Mouse (Mus musculus) embryonic facial prominence, embryonic 14.5 days (tissue): ENCODE results near the gene Rph3al. TPM values are rescaled to one million over a fixed set of nuclear protein-coding genes. Genes with fewer than 3 reads are reported as not detected.

Experiments
- ATAC-seq: fragments of 200-750 bp; cut with Nextera tagmentation; 2 replicates; pipeline ENCODE4 v1.8.0; 2017; ENCODE audit warnings: low read depth, moderate number of reproducible peaks, moderate TSS enrichment
- DNase-seq: peaks from one replicate; pipeline ENCODE4 v3.0.0-alpha.2; 2015; ENCODE audit warnings: low spot score
- H3K27ac ChIP-seq: fragments of 300-500 bp; sonication (generic); replicated peaks from 2 replicates; pipeline ENCODE4 v1.5.1; 2014; ENCODE audit warnings: low read depth, mild to moderate bottlenecking, low read length, moderate library complexity
- H3K27me3 ChIP-seq: fragments of 300-500 bp; sonication (generic); replicated peaks from 2 replicates; pipeline ENCODE4 v1.6.1; 2014; ENCODE audit warnings: low read length; ENCODE audit not compliant: control insufficient read depth, insufficient read depth
- H3K36me3 ChIP-seq: fragments of 300-500 bp; sonication (generic); 2 replicates; pipeline ENCODE4 v1.6.1; 2014; ENCODE audit warnings: low read length, mixed read lengths; ENCODE audit not compliant: control insufficient read depth, insufficient read depth
- H3K4me1 ChIP-seq: fragments of 300-500 bp; sonication (generic); 2 replicates; pipeline ENCODE4 v1.6.1; 2014; ENCODE audit warnings: antibody characterized with exemption, low read length; ENCODE audit not compliant: control insufficient read depth, insufficient read depth
- H3K4me2 ChIP-seq: fragments of 300-500 bp; sonication (generic); 2 replicates; pipeline ENCODE4 v1.6.1; 2014; ENCODE audit warnings: low read depth, mild to moderate bottlenecking, low read length, moderate library complexity, mixed read lengths
- H3K4me3 ChIP-seq: fragments of 300-500 bp; sonication (generic); 2 replicates; pipeline ENCODE4 v1.5.1; 2014; ENCODE audit warnings: low read depth, mild to moderate bottlenecking, low read length
- H3K9ac ChIP-seq: fragments of 300-500 bp; sonication (generic); 2 replicates; pipeline ENCODE4 v1.6.1; 2014; ENCODE audit warnings: low read depth, mild to moderate bottlenecking, low read length, moderate library complexity, mixed read lengths
- H3K9me3 ChIP-seq: fragments of 300-500 bp; sonication (generic); 2 replicates; pipeline ENCODE4 v1.6.1; 2016; ENCODE audit warnings: low read length; ENCODE audit not compliant: control insufficient read depth
- WGBS: fragments of 180-500 bp; shearing (Covaris S2); extraction: QIAGEN DNeasy Blood & Tissue Kit; methylation state at CpG from one replicate; pipeline ENCODE4 v1.1.7; 2014; 5-methylcytosine and 5-hydroxymethylcytosine counted together
- polyA plus RNA-seq: library from polyadenylated mRNA; unstranded; fragments of >200 nt; fragmentation: Nextera tagmentation; extraction: Ambion mirVana; gene quantifications from 2 replicates; pipeline ENCODE4 v1.2.1, GENCODE M21; 2014

The Rph3al gene
- polyA plus RNA-seq, 1 experiment from 2014 or later: 3.0 TPM

GRCm38 (mm10) chr11:75947223-75947622 is 9.0 kb upstream of the Rph3al start:
- ATAC-seq (no peak), DNase-seq (no peak)
- Histone ChIP-seq H3K4me3 (no peak overlapping the region), H3K27ac (no peak overlapping the region), H3K4me1 (peaks cover 6% of the 10 kb centered on the region; the same call in 1 of the 2 replicates), H3K9me3 (peaks cover 7% of the 10 kb centered on the region; the same call in 1 of the 2 replicates), H3K9ac (no peak overlapping the region), H3K36me3 (no peaks in the 10 kb centered on the region), H3K4me2 (no peak overlapping the region), H3K27me3 (no peaks in the 10 kb centered on the region; the same call in 1 of the 2 replicates)
- WGBS: 37% methylated on average over 5 of the region's 5 CpGs

- H3K36me3 ChIP-seq: no peaks in the 10 kb centered on the region
- H3K9me3 ChIP-seq: peaks cover 7% of the 10 kb centered on the region; the same call in 1 of the 2 replicates
- no peaks in the 10 kb centered on the region; the same call in 1 of the 2 replicates for H3K27me3 ChIP-seq
- DNase-seq (no peak), ATAC-seq (no peak)
- H3K9ac ChIP-seq: no peak overlapping the region
- no peak overlapping the region for H3K4me2 ChIP-seq
- no peak overlapping the region for H3K4me3 ChIP-seq
- H3K27ac ChIP-seq: no peak overlapping the region
- WGBS: 21% methylated on average over 9 of the region's 9 CpGs
- peaks cover 6% of the 10 kb centered on the region; the same call in 1 of the 2 replicates for H3K4me1 ChIP-seq
Measured at GRCm38 (mm10) chr11:75945805-75946450, 7.7 kb upstream of the Rph3al start.

- 21% methylated on average over 6 of the region's 6 CpGs for WGBS
- Histone ChIP-seq H3K4me2 (peak overlapping the region; percentile 44), H3K4me1 (peaks cover 38% of the 10 kb centered on the region), H3K9me3 (no peaks in the 10 kb centered on the region), H3K27me3 (no peaks in the 10 kb centered on the region), H3K4me3 (no peak overlapping the region), H3K36me3 (no peaks in the 10 kb centered on the region), H3K9ac (peak overlapping the region; percentile 46), H3K27ac (peak overlapping the region; percentile 68)
- DNase-seq (peak; percentile 89), ATAC-seq (peak; percentile 93)
Measured at GRCm38 (mm10) chr11:75937370-75937871, 808 bp downstream of the Rph3al start.

GRCm38 (mm10) chr11:75935819-75936430 is 2.3 kb downstream of the Rph3al start:
- Histone ChIP-seq H3K4me3 (no peak overlapping the region), H3K36me3 (no peaks in the 10 kb centered on the region), H3K27ac (peak overlapping the region; percentile 63), H3K27me3 (no peaks in the 10 kb centered on the region), H3K4me1 (peaks cover 44% of the 10 kb centered on the region), H3K4me2 (no peak overlapping the region), H3K9me3 (no peaks in the 10 kb centered on the region), H3K9ac (peak overlapping the region; percentile 27; the same call in 1 of the 2 replicates)
- peak; percentile 20; the same call in 1 of the 2 replicates for ATAC-seq
- DNase-seq: peak; percentile 78
- WGBS: 43% methylated on average over 7 of the region's 7 CpGs

GRCm38 (mm10) chr11:75934425-75934824 is 3.8 kb downstream of the Rph3al start:
- peaks cover 46% of the 10 kb centered on the region for H3K4me1 ChIP-seq
- no peaks in the 10 kb centered on the region for H3K36me3 ChIP-seq
- no peak overlapping the region for H3K4me3 ChIP-seq
- ATAC-seq (no peak), DNase-seq (no peak)
- no peak overlapping the region for H3K4me2 ChIP-seq
- peak overlapping the region; percentile 13; the same call in 1 of the 2 replicates for H3K27ac ChIP-seq
- H3K9ac ChIP-seq: no peak overlapping the region
- WGBS: 52% methylated on average over 6 of the region's 6 CpGs
- H3K9me3 ChIP-seq: no peaks in the 10 kb centered on the region
- no peaks in the 10 kb centered on the region for H3K27me3 ChIP-seq

- DNase-seq (no peak), ATAC-seq (no peak)
- no peaks in the 10 kb centered on the region for H3K27me3 ChIP-seq
- no peak overlapping the region for H3K9ac ChIP-seq
- no peaks in the 10 kb centered on the region for H3K9me3 ChIP-seq
- no peak overlapping the region for H3K4me3 ChIP-seq
- H3K27ac ChIP-seq: no peak overlapping the region
- peaks cover 41% of the 10 kb centered on the region for H3K4me1 ChIP-seq
- WGBS: 78% methylated on average over 5 of the region's 5 CpGs
- H3K36me3 ChIP-seq: no peaks in the 10 kb centered on the region
- no peak overlapping the region for H3K4me2 ChIP-seq
Measured at GRCm38 (mm10) chr11:75933371-75933770, 4.9 kb downstream of the Rph3al start.

GRCm38 (mm10) chr11:75930911-75931678 is 7.1 kb downstream of the Rph3al start:
- H3K4me2 ChIP-seq: no peak overlapping the region
- no peak for DNase-seq
- no peak for ATAC-seq
- peaks cover 26% of the 10 kb centered on the region for H3K4me1 ChIP-seq
- no peak overlapping the region for H3K9ac ChIP-seq
- H3K36me3 ChIP-seq: no peaks in the 10 kb centered on the region
- 0 out of 2 replicates have a peak overlapping the region, but pooled peaks have one; percentile 48 for H3K27ac ChIP-seq
- H3K27me3 ChIP-seq: no peaks in the 10 kb centered on the region
- H3K4me3 ChIP-seq: no peak overlapping the region
- WGBS: 18% methylated on average over 11 of the region's 11 CpGs
- no peaks in the 10 kb centered on the region for H3K9me3 ChIP-seq

- WGBS: 71% methylated on average over 9 of the region's 9 CpGs
- no peak overlapping the region for H3K4me3 ChIP-seq
- no peaks in the 10 kb centered on the region for H3K36me3 ChIP-seq
- H3K27me3 ChIP-seq: no peaks in the 10 kb centered on the region
- H3K4me1 ChIP-seq: peaks cover 25% of the 10 kb centered on the region
- no peaks in the 10 kb centered on the region for H3K9me3 ChIP-seq
- ATAC-seq (no peak), DNase-seq (no peak)
- H3K27ac ChIP-seq: no peak overlapping the region
- H3K4me2 ChIP-seq: no peak overlapping the region
- no peak overlapping the region for H3K9ac ChIP-seq
Measured at GRCm38 (mm10) chr11:75930208-75930607, 8.0 kb downstream of the Rph3al start.
